Mouse (Mus musculus) mouse trophoblast stem cell (cell line): Measurements from ENCODE around the gene Thpo.

Experiments used
- in situ Hi-C, 2 experiments: fragments of 300-500 bp; cut with MseI, MboI; formaldehyde crosslinking; loops; 2 replicates in 1 of 2; 3 replicates in 1 of 2; pipeline ENCODE4 v1.15.1; 2025

Gene Thpo

DNA sequence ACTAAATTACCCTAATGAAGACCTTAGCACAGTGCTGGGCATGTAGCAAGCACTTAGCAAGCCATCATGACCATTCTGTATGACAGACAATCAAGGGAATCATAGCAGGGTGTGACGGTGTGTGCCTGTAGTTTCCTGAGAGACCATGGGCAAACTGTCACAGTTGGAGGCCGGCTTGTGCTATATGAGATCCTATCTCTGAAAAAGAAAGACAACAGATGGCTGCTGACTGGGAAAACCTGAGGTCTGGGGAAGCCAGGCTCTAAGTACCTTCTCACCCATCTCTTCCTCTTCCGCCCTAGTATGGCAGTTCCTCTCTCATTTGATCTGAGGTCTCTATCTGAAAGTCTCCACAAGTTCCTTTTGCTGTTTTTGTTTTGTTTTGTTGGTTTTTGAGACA is 28.5 kb downstream of the Thpo start:
- in situ Hi-C loops = no loop called here

DNA sequence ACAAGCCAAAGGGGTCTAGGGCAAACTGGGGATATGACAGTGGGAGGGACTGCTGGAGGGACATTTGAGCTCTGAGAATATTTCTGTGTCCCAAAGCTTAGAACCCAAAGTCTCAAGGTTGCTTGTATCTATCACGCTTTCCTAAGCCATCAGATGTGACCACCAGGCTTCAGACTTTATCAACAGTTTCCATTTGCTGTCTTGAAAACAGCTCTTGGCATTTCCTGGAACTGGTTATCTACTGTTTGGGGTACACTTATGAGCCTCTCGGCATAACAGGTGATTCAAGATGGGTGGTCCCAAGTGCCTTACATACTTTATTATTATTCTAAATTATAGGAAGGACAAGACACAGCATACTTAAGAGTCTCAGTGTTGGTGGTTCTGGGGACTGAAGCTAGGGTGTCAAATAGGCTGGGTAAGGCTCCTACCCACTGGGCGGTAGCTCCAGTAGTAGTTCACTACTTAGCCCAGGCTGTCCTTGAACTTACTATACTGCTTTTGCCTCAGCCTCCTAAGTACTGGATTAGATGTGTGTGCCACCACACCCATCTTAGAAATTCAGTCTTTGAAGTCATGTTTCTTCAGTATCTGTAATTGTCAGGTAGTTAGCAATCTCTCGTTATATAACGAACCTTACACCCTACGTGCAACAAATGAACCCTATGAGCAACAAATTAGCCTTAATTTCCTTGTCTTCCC is 30.5 kb downstream of the Thpo start:
- in situ Hi-C loops = no loop called here

- in situ Hi-C loops = no loop called here
Observed at GRCm38 (mm10) chr16:20703071-20703470, 31.2 kb downstream of the Thpo start.

GRCm38 (mm10) chr16:20702522-20702893 is 31.8 kb downstream of the Thpo start:
- in situ Hi-C loops = no loop called here

GRCm38 (mm10) chr16:20701729-20702521 is 32.4 kb downstream of the Thpo start:
- in situ Hi-C loops = no loop called here

DNA sequence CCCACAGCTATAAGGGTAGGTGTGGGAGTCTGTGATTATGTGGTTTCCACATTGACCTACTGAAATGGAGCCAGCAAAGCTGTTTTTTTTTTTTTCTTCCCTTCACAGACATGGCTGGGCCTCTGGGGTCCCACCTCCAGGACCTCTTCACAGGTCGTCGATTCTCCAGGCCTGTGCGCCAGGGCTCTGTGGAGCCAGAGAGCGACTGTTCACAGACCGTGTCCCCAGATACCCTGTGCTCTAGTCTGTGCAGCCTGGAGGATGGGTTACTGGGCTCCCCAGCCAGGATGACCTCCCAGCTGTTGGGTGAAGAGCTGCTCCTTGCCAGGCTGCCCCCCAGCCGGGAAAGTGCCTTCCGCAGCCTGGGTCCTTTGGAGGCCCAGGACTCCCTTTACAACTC is 33.0 kb downstream of the Thpo start:
- in situ Hi-C loops = no loop called here

DNA sequence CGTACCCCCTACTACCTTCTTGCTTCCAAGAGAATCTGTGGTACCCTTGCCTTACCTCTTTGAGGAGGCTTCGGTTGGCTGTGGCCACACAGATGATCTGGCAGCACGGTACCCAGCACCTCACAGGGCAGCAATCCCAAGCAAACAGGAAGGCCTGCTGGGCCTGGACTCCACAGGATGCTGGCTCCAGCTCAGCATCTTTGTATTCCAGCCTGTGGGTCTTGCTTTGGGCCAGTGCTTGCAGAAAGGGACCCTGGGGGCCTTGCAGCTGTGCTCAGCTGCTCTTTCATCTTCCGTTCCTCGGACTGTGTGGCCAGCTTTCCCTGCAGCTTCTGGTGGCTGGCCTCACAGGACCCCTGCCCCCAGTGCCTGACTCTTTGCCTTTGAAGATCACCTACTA is 34.3 kb downstream of the Thpo start:
- in situ Hi-C loops = no loop called here

DNA sequence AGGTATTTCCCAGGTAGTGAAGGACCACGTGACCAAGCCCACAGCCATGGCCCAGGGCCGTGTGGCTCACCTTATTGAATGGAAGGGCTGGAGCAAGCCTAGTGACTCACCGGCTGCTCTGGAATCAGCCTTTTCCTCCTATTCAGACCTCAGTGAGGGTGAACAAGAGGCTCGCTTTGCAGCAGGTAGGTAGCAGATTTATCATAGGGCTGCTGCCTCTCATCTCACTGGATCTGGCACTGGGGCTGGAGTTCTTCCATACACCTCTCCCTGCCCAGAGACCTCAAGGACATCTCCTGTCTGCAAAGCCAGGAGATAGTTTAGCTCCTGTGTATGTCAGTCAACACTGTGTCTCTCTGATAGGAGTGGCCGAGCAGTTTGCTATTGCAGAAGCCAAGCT is 35.0 kb downstream of the Thpo start:
- in situ Hi-C loops = no loop called here

GRCm38 (mm10) chr16:20695622-20696323 is 38.5 kb downstream of the Thpo start:
- in situ Hi-C loops = no loop called here

GRCm38 (mm10) chr16:20694781-20695180 is 39.5 kb downstream of the Thpo start:
- in situ Hi-C loops = no loop called here

- in situ Hi-C loops = no loop called here
Observed at GRCm38 (mm10) chr16:20693111-20693701, 41.1 kb downstream of the Thpo start, which contains the start of gene Fam131a. Gene Fam131a (plus strand): TSS chr16:20693241.

DNA sequence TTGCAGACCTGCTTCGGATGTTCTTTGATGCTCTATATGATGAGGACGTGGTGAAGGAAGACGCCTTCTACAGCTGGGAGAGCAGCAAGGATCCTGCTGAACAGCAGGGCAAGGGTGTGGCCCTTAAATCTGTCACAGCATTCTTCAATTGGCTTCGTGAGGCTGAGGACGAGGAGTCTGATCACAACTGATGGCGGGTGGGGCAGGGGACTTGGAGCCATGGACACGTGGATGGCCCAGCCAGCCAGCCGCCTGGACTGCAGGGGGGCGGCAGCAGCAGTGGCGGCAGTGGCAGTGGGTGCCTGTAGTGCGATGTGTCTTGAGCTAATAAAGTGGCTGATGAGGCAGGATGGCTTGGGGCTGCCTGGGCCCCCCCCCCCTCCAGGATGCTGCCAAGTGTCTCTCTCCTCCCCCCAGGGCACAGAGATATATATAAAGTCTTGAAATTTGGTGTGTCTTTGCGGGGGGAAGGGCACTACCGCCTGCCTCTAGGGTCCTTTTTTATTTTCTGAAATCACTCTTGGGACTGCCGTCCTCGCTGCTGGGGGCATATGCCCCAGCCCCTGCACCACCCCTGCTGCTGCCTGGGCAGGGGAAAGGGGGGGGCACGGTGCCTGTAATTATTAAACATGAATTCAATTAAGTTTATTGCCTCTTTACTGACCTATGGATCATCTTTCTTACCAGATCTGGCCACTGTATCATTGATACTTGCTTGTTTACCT is 41.9 kb downstream of the Thpo start:
- in situ Hi-C loops = no loop called here

- in situ Hi-C loops = no loop called here
Observed at GRCm38 (mm10) chr16:20691617-20692016, 42.7 kb downstream of the Thpo start.

DNA sequence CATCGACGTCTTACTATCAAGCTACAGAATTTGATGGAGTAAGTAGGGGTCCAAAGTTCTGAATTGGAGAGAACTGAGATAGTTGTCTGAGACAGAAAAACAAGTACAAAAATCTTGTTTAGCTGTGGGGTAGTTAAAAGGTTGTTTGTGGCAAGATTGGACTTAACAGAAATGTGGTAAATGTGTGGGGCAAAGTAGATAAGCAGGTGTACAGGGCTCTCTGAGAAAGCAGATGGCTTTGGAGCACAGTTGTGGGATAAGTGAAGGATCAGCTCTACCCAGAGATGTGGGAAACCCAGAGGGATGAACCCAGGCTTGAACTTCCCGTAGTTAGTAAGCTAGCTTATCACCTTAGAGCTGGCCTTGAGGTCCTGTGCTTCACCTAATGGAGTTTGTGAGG is 43.5 kb downstream of the Thpo start:
- in situ Hi-C loops = no loop called here

GRCm38 (mm10) chr16:20677974-20678675 is 56.2 kb downstream of the Thpo start:
- in situ Hi-C loops = no loop called here

- in situ Hi-C loops = no loop called here
Observed at GRCm38 (mm10) chr16:20677380-20677779, 56.9 kb downstream of the Thpo start.

DNA sequence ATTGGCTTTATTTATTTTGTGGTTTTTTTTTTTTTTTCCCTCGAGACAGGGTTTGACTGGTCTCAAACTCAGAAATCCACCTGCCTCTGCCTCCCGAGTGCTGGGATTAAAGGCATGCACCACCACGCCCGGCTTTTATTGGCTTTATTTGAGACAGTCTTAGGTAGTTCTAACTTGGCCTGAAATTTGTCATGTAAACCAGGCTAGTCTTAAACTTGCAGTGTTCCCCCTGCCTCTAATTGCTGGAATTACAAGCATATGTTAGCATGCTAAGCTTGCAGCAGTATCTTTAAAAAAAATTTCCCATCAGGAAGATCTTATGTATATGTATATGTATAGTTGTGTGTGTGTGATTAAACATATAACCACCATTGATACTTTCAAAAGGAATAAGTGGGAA is 57.6 kb downstream of the Thpo start:
- in situ Hi-C loops = no loop called here

DNA sequence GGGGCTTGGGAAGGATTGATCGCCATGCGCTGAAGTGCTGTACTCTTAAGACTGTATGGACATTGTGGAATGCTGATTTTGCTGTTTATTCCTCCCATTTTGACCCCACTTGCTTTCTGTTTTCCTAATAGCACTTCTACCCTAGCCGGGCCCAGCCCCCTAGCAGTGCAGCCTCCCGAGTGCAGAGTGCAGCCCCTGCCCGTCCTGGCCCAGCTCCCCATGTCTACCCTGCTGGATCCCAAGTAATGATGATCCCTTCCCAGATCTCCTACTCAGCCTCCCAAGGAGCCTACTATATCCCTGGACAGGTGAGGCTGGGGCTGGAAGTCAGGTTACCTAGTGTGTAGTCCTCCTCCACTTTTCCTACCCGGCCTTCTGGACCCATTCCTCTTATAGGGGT is 59.1 kb downstream of the Thpo start:
- in situ Hi-C loops = no loop called here
